Comparison of ENCODE assay signal across 8 mouse cellular contexts in the genomic region with DNA sequence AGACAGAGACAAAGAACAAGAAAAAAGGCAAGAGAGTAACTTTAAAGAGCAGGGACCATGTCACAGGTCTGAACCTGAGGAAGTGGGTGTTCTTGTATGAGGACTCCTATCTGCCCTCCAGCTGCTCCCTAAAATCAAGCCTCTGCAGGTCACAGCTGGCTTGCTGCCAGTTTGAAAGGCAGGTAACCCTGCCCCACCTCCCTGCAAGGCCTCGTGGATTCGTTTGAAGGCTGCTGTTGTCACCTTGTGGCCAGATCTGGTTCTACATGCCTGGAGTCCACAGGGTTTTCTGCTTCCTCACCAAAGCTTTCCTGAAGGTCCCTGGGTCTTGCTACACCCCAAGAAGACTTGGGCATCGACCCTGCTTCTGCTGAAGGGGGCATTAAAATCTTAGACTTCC. TPM values are rescaled to one million over a fixed set of nuclear protein-coding genes. Genes with fewer than 3 reads are reported as not detected.
A peak's percentile ranks its signal among the peaks of the same experiment; 100 is the strongest.
DNase-seq lines count a peak whose midpoint lies in the region; ATAC-seq and TF ChIP-seq lines count a peak whose summit lies in the region.

No protein-coding gene starts in this region.

- no peak for ATAC-seq in forebrain, embryonic 11.5 days (replicated peaks; ENCODE audit: low FRiP score)
- no peak for ATAC-seq in forebrain, embryonic 16.5 days
- ATAC-seq in kidney, postnatal 0 days (replicated peaks; ENCODE audit: low FRiP score, low read depth), result peak; percentile 43; the same call in 1 of the 2 replicates
- ATAC-seq in megakaryocyte-erythroid progenitor cell, adult 5-6 weeks (replicated peaks; ENCODE audit: low FRiP score, low TSS enrichment, poor library complexity, severe bottlenecking), result peak; percentile 59; the same call in 1 of the 2 replicates

- no peak overlapping the region for H3K9ac ChIP-seq in forebrain, embryonic 11.5 days (ENCODE audit: low read length)
- no peak overlapping the region for H3K9ac ChIP-seq in forebrain, embryonic 16.5 days (replicated peaks; ENCODE audit: low read depth, low read length)
- H3K9ac ChIP-seq in kidney, postnatal 0 days (ENCODE audit: low read depth, low read length), result no peak overlapping the region

- no peak overlapping the region for H3K27ac ChIP-seq in forebrain, embryonic 11.5 days (ENCODE audit: low read depth, low read length)
- H3K27ac ChIP-seq in forebrain, embryonic 16.5 days (ENCODE audit: low read length), result no peak overlapping the region
- H3K27ac ChIP-seq in kidney, postnatal 0 days, result no peak overlapping the region

- H3K4me3 ChIP-seq in forebrain, embryonic 11.5 days (ENCODE audit: low read depth, low read length), result no peak overlapping the region
- H3K4me3 ChIP-seq in forebrain, embryonic 16.5 days (replicated peaks; ENCODE audit: low read length), result no peak overlapping the region
- H3K4me3 ChIP-seq in kidney, postnatal 0 days (replicated peaks; ENCODE audit: low read depth, low read length), result no peak overlapping the region

- peak; percentile 86 for TF ChIP-seq CTCF in kidney, postnatal 0 days (IDR thresholded peaks at IDR 0.05; ENCODE audit: low read depth)

- peak; percentile 51 for DNase-seq in forebrain, embryonic 11.5 days (ENCODE audit: low spot score)
- peak; percentile 8 for DNase-seq in right cerebral cortex, postnatal 14 days
- DNase-seq in right cerebral cortex, postnatal 4 days, result no peak
- DNase-seq in embryo, embryonic 11.5 days (ENCODE audit: low read depth, low spot score), result peak; percentile 8
- DNase-seq in kidney, postnatal 0 days (ENCODE audit: low spot score), result peak; percentile 56
- peak; percentile 68 for DNase-seq in thymus, postnatal 4 days

- no peaks in the 10 kb centered on the region for H3K4me1 ChIP-seq in forebrain, embryonic 11.5 days (replicated peaks; ENCODE audit: control insufficient read depth, insufficient read depth, low read length)
- H3K4me1 ChIP-seq in forebrain, embryonic 16.5 days (replicated peaks; ENCODE audit: control insufficient read depth, insufficient read depth, low read length), result no peaks in the 10 kb centered on the region
- no peaks in the 10 kb centered on the region for H3K4me1 ChIP-seq in kidney, postnatal 0 days (replicated peaks; ENCODE audit: insufficient read depth, low read length)

- H3K27me3 ChIP-seq in forebrain, embryonic 11.5 days (ENCODE audit: control insufficient read depth, insufficient read depth, low read length), result no peaks in the 10 kb centered on the region
- H3K27me3 ChIP-seq in forebrain, embryonic 16.5 days (replicated peaks; ENCODE audit: control insufficient read depth, insufficient read depth, low read length), result no peaks in the 10 kb centered on the region
- no peaks in the 10 kb centered on the region for H3K27me3 ChIP-seq in kidney, postnatal 0 days (ENCODE audit: insufficient read depth, low read length)

- H3K9me3 ChIP-seq in forebrain, embryonic 11.5 days (ENCODE audit: control insufficient read depth, low read length), result no peaks in the 10 kb centered on the region
- no peaks in the 10 kb centered on the region for H3K9me3 ChIP-seq in forebrain, embryonic 16.5 days (ENCODE audit: control insufficient read depth, low read length)
- H3K9me3 ChIP-seq in kidney, postnatal 0 days (replicated peaks; ENCODE audit: low read length), result no peaks in the 10 kb centered on the region

- H3K36me3 ChIP-seq in forebrain, embryonic 11.5 days (ENCODE audit: control insufficient read depth, insufficient read depth, low read length), result no peaks in the 10 kb centered on the region
- H3K36me3 ChIP-seq in forebrain, embryonic 16.5 days (ENCODE audit: control insufficient read depth, insufficient read depth), result no peaks in the 10 kb centered on the region
- no peaks in the 10 kb centered on the region for H3K36me3 ChIP-seq in kidney, postnatal 0 days (ENCODE audit: insufficient read depth, low read length)

- WGBS in forebrain, embryonic 11.5 days, result 11% methylated on average over 3 of the region's 3 CpGs
- WGBS in forebrain, embryonic 16.5 days, result 3% methylated on average over 3 of the region's 3 CpGs
- 5% methylated on average over 3 of the region's 3 CpGs for WGBS in kidney, postnatal 0 days

- H3K4me2 ChIP-seq in forebrain, embryonic 11.5 days (ENCODE audit: low read depth, low read length, severe bottlenecking), result no peak overlapping the region
- no peak overlapping the region for H3K4me2 ChIP-seq in forebrain, embryonic 16.5 days (ENCODE audit: low read length)
- no peak overlapping the region for H3K4me2 ChIP-seq in kidney, postnatal 0 days (ENCODE audit: low read length)

RNA-seq across cellular contexts. Expression of a gene that starts 58.4 kb away (rescaled TPM):
- 57.3 and 59.9 TPM in 2 replicates for polyA plus RNA-seq in forebrain, embryonic 11.5 days (2014; fragmentation: Nextera tagmentation; extraction: Ambion mirVana)
- polyA plus RNA-seq in forebrain, embryonic 16.5 days (2015; fragmentation: Nextera tagmentation; extraction: Ambion mirVana), result 63.5 and 67.7 TPM in 2 replicates
- polyA plus RNA-seq in kidney, postnatal 0 days (2015; fragmentation: Nextera tagmentation; extraction: Ambion mirVana), result 32.5 and 34.1 TPM in 2 replicates
- total RNA-seq in megakaryocyte-erythroid progenitor cell, adult 5-6 weeks (2014; fragmentation: Nextera tagmentation), result 20.5 and 27.9 TPM in 2 replicates
- total RNA-seq in megakaryocyte-erythroid progenitor cell, adult 5-6 weeks (2017), result 9.8 and 11.9 TPM in 2 replicates

Comparison
In these comparisons a context has a peak if more than half of its experiments do, and no peak if none do; other contexts are left out.
1. ATAC-seq: peak in kidney, postnatal 0 days (single experiment) and megakaryocyte-erythroid progenitor cell, adult 5-6 weeks (single experiment); none in forebrain, embryonic 11.5 days (single experiment) and forebrain, embryonic 16.5 days (single experiment).